Mouse (Mus musculus) megakaryocyte progenitor cell, adult 5-6 weeks (primary cell): ENCODE data around the gene Grn. TPM values are rescaled to one million over a fixed set of nuclear protein-coding genes. Genes with fewer than 3 reads are reported as not detected.
"Not testable (repeated sequence)": the region's sequence is repeated elsewhere in the genome, so short reads cannot be mapped to it uniquely, and the experiment has no call there.

ENCODE experiments used
- ATAC-seq: replicated peaks from 2 replicates; pipeline ENCODE4 v1.8.0; 2016; ENCODE audit warnings: mild to moderate bottlenecking, moderate TSS enrichment, inconsistent platforms; ENCODE audit not compliant: poor library complexity
- total RNA-seq, 2 experiments: library from RNA; stranded (forward) in 1 of 2; stranded (reverse) in 1 of 2; fragments of 157-497, 149-512 nt in 1 of 2; fragments of 200-1000 nt in 1 of 2; gene quantifications; 2 replicates each; pipeline versions ENCODE4 v1.2.3 to v1.2.4; 2015 to 2017

Gene Grn
- total RNA-seq (2015) (119 and 136 TPM in 2 replicates), total RNA-seq (2017) (44.0 and 45.4 TPM in 2 replicates)

- ATAC-seq = peak; percentile 63
Observed at GRCm38 (mm10) chr11:102430121-102431017, at the start of gene Grn. Grn (plus strand) TSS chr11:102430315.

GRCm38 (mm10) chr11:102381341-102382100, 48.6 kb upstream of the Grn start:
- no peak for ATAC-seq

- ATAC-seq = no peak
Observed at GRCm38 (mm10) chr11:102382794-102383193, 47.3 kb upstream of the Grn start.

- ATAC-seq = no peak
Observed at GRCm38 (mm10) chr11:102383365-102384136, 46.6 kb upstream of the Grn start.

DNA sequence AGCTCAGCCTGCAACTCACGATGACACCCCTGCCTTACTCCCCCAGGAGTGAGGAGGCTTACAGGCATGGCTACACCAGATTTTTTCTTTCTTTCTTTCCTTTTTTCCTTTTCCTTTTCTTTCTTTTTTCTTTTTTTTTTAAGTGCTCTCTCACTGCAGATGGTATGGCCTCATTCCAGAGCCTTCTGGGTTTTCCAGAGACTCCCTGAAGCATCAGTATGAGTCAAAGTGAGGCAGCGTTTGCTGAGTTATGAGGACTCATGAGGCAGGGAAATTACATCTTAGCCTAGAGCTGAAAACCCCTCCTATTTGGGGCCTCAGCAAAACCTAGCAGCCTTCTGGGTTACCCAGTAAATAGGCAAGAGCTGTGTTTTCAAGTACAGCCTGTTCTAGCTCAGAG, 45.7 kb upstream of the Grn start:
- no peak for ATAC-seq

DNA sequence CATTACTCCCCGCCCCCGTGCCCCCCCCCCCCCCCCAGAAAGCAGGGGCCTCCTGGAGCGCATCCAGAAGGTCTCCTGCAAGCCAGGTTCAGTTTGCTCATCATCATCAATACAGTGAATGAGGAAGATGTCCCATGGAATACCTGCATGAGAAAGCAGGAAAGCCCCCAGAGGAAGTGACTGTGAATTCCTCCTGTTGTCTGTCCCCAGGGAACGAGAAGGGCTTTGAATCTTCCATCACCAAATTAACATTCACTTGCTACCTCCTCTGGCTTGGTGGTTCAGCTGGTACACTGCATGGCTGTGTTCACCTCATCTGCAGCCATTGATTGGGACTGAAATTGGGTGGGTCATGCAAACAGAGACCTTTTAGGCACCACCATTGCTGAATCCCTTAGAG, 45.0 kb upstream of the Grn start:
- no peak for ATAC-seq

GRCm38 (mm10) chr11:102386121-102386520, 44.0 kb upstream of the Grn start:
- ATAC-seq = no peak

DNA sequence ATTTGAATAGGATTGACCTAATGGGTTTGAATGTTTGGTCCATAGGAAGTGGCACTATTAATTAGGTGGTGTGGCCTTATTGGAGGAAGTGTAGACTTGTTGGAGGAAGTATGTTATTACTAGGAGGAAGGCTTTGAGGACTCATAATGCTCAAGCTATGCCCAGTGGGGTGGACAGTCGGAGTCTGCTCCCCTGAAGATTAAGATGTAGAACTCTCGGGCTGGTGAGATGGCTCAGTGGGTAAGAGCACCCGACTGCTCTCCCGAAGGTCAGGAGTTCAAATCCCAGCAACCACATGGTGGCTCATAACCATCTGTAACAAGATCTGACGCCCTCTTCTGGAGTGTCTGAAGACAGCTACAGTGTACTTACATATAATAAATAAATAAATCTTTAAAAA, 40.7 kb upstream of the Grn start:
- not testable (repeated sequence) for ATAC-seq

DNA sequence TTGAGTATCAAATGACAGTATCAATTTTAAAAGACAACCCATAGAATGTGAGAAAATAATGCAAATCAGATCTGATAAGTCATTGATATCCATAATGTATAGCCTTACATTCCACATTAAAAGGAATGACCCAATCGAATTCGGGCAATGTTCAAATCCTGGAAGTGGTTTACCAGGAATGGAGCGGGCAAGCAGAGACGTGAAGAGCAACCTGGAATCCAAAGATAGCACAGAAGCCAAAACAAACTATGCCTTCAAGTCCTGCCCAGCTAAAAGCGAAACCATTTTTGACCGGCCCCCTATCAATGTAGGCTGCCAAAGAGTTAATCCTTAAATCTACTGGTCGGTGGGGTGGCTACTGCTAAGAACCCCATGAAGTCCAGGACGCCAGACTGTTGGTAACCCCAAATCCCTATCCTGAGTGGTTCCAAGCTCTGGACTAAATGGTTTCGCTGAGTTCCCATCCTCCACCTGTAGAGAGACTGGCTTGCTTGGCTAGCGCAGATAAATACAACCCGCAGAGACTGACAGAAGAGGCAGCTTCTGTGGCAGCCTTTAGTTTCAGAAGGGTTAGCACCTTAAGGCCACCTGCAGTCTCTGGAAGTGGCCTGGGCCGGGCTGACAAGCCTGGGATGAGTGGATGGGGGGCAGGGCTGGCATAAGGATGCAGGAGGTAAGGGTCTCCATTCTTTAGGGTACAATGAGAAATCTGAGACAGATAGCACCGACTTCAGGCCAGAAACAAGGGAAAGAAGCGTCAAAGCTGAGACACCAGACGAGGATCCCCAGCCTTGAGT, 37.5 kb upstream of the Grn start:
- ATAC-seq = no peak

DNA sequence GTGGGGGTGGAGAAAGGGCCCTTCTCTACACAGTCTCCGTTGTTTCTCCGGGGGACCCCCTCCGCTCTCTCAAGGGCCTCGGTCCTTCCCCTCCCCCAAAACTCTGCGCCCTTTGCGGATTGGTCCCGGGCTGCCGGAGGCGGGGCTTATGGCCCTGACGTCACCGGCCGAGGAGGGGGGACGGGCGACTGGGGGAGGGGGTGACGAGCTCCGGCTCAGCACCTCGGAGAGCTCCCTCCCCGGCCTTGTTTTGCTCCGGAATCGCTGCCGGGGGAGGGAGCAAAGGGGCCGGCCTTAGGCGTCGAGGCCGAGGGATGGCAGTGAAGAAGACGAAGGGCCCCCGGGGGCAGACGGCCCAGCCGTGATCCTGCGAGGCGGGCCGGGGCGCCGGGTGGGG, 36.9 kb upstream of the Grn start, which contains the start of gene Rundc3a:
Gene Rundc3a, plus strand, starts transcription at position 166 of the 397 bp plus-strand sequence.
- peak; percentile 92 for ATAC-seq

DNA sequence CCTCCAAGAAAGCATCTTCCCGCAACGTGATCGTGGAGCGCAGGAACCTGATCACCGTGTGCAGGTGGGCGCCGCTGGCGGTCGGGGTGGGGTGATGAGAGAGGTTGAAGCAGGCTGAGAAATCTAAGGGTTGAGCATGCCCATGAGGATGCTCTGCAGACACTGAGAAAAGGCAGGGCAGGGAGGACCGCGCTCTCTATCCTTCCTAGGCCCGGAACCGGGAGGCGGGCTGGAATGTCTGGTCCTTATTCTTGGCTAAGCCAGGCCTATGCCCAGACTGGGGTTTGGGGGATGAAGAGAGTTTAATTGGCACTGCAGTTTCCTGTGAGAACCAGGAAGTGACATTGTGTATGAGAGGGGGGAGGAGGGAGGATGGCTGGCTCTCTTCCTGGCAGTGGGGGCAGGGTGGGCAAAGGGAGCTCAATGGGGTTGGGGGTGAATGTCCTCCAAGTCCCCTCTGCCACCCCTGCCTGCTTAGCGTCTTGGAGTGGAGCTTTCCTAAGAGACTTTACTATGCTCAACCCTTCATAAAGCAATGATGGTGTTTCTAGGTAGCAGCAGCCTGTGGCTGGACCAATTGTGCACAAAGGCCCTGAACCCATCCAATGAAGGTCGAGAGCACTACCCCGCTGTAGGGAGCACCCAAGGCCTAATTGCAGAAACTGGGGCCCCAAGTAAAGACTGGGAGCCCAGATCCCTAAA, 36.2 kb upstream of the Grn start:
- no peak for ATAC-seq

DNA sequence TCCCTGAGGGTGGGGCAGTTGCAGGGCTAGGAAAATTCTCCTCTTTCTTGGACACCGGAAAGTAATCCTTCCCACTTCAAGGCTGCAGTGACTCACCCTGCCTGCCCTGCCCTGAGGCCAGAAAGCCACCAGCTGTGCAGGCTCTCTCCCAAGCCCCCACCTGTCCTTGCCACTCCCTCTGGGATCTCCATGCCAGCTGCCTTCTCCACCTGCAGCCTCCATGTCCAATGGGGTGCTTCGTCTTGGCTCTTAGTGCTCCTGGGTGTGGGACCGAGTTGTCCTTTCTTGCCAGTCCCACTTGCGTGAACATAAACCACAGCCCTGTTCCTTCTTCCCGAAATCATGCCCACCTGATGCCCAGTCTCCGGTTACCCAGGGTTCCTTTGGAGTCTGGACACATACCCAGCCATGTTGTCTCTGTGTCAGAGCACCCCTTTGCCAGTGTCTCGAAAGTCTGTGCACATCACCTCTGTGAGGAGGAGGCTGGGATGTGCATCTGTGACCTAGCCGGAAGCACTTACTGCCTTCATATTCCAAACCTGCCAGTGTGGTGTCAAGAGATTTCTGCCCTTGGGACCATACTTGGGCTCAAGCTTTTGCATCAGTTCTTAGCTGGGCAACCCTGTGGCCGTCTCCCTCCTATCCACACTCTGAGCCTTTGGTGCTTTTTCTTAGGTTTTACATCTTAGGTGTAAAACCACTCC, 35.5 kb upstream of the Grn start:
- no peak for ATAC-seq

- ATAC-seq = no peak
Observed at GRCm38 (mm10) chr11:102395250-102395649, 34.9 kb upstream of the Grn start.

GRCm38 (mm10) chr11:102396263-102396662, 33.9 kb upstream of the Grn start:
- ATAC-seq = no peak

DNA sequence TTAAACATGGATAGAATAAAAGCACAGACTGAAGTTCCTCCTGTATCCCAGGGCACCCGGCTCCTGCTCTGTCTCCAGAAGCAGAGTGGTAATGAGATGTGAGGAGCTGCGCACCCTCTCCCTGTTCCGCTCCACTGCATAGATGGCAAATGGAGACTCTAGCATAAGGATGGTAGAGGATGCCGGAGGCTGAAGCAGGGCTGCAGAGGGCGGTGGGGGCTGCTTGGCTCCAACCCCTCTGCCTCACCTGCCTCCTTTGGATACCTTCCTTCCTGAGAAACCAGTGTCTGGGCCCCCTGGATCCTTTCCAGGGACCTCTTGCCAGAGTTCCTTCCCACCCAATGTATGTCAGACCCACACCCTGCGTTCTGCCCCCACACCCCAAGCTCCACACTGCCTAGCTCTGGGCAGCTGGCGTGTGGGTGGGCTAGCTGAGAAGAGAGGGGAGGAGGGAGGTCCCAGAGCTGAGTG, 33.4 kb upstream of the Grn start:
- ATAC-seq = no peak

GRCm38 (mm10) chr11:102398007-102398825, 31.9 kb upstream of the Grn start:
- ATAC-seq = no peak

GRCm38 (mm10) chr11:102399107-102399506, 31.0 kb upstream of the Grn start:
- no peak for ATAC-seq

DNA sequence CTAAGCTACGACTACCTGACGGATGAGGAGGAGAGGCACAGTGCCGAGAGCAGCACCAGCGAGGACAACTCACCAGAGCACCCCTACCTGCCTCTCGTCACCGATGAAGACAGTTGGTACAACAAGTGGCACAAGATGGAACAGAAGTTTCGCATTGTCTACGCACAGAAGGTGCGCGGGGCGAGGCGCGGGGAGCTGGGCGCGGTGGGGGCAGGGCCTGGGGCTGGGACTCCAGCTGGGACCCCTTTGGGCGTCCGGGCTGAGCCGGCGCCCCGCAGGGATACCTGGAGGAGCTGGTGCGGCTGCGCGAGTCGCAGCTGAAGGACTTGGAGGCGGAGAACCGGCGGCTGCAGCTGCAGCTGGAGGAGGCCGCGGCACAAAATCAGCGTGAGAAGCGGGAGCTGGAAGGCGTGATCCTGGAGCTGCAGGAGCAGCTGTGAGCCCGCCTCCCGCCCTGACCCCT, 30.5 kb upstream of the Grn start:
- ATAC-seq = no peak
